8 mouse cellular contexts compared by ENCODE assay signal in genomic region chr5:105731173-105731626, GRCm38 (mm10). TPM values are rescaled to one million over a fixed set of nuclear protein-coding genes. Genes with fewer than 3 reads are reported as not detected.
DNase-seq lines count a peak whose midpoint lies in the region; ATAC-seq and TF ChIP-seq lines count a peak whose summit lies in the region.

No protein-coding gene starts in this region.

- peak overlapping the region; percentile 94 for H3K4me2 ChIP-seq in kidney, embryonic 14.5 days (replicated peaks; ENCODE audit: low read depth, low read length)

- TF ChIP-seq POLR2A in lung, adult 2 months (IDR thresholded peaks at IDR 0.05; ENCODE audit: borderline replicate concordance, extremely low read depth, low read depth, low read length), result no peak
- no peak for TF ChIP-seq POLR2A in small intestine, adult 2 months (IDR thresholded peaks at IDR 0.05; ENCODE audit: low read depth, low read length)

- peak overlapping the region; percentile 49 for H3K4me3 ChIP-seq in kidney, embryonic 14.5 days (ENCODE audit: low read length)
- H3K4me3 ChIP-seq in brown adipose tissue, adult 24 weeks (ENCODE audit: insufficient read depth, low read depth, low read length), result peak overlapping the region; percentile 68
- H3K4me3 ChIP-seq in lung, adult 2 months (replicated peaks; ENCODE audit: extremely low read depth, low read depth, low read length), result peak overlapping the region; percentile 14
- H3K4me3 ChIP-seq in small intestine, adult 2 months (ENCODE audit: low read depth, low read length), result peak overlapping the region; percentile 65

- peaks cover 17% of the 10 kb centered on the region for H3K4me1 ChIP-seq in kidney, embryonic 14.5 days (ENCODE audit: control insufficient read depth, insufficient read depth, low read length)
- H3K4me1 ChIP-seq in brown adipose tissue, adult 24 weeks (ENCODE audit: control insufficient read depth, insufficient read depth, insufficient read length, low read length), result peaks cover 19% of the 10 kb centered on the region
- peaks cover 11% of the 10 kb centered on the region for H3K4me1 ChIP-seq in lung, adult 2 months (ENCODE audit: control insufficient read depth, insufficient read depth, low read length)
- H3K4me1 ChIP-seq in small intestine, adult 2 months (ENCODE audit: control insufficient read depth, insufficient read depth, insufficient read length, low read length), result peaks cover 19% of the 10 kb centered on the region

- peaks cover 11% of the 10 kb centered on the region for H3K36me3 ChIP-seq in kidney, embryonic 14.5 days (ENCODE audit: control insufficient read depth, insufficient read depth, low read length)
- H3K36me3 ChIP-seq in small intestine, adult 2 months (ENCODE audit: control insufficient read depth, insufficient read depth, low read length), result peaks cover 10% of the 10 kb centered on the region

- no peak for ATAC-seq in kidney, embryonic 14.5 days (ENCODE audit: low FRiP score, low TSS enrichment)

- 26% methylated on average over 16 of the region's 16 CpGs for WGBS in kidney, embryonic 14.5 days
- 15% methylated on average over 16 of the region's 16 CpGs for WGBS in lung, adult 2 months
- whole genome bisulfite sequencing in small intestine, adult 2 months, result 14% methylated on average over 16 of the region's 16 CpGs

- H3K9ac ChIP-seq in kidney, embryonic 14.5 days (ENCODE audit: low read depth, low read length), result 0 out of 2 replicates have a peak overlapping the region, but pooled peaks have one; percentile 66

- intact Hi-C loops in heart, postnatal 10 days (cut with DNase I), result no loop called here

- TF ChIP-seq CTCF in lung, adult 2 months (IDR thresholded peaks at IDR 0.05; ENCODE audit: insufficient read depth, low read length), result no peak
- TF ChIP-seq CTCF in small intestine, adult 2 months (IDR thresholded peaks at IDR 0.05; ENCODE audit: extremely low read depth, insufficient read length, insufficient replicate concordance, low read depth, low read length), result no peak

- no peak overlapping the region for H3K27ac ChIP-seq in kidney, embryonic 14.5 days (ENCODE audit: low read depth, low read length)
- H3K27ac ChIP-seq in brown adipose tissue, adult 24 weeks (replicated peaks; ENCODE audit: low read depth, low read length), result peak overlapping the region; percentile 53
- 0 out of 2 replicates have a peak overlapping the region, but pooled peaks have one; percentile 21 for H3K27ac ChIP-seq in small intestine, adult 2 months (ENCODE audit: insufficient read depth, low read depth, low read length)

- H3K9me3 ChIP-seq in kidney, embryonic 14.5 days (ENCODE audit: control insufficient read depth, low read length), result no peaks in the 10 kb centered on the region

- H3K27me3 ChIP-seq in kidney, embryonic 14.5 days (ENCODE audit: control insufficient read depth, insufficient read depth, low read length), result no peaks in the 10 kb centered on the region
- no peaks in the 10 kb centered on the region for H3K27me3 ChIP-seq in small intestine, adult 2 months (ENCODE audit: control insufficient read depth, insufficient read depth, low read length)

- no peak for DNase-seq in kidney, adult 8-10 months
- peak; percentile 30 to 41 for DNase-seq in heart, postnatal 10 days
- DNase-seq in lung, adult 2 months, result peak; percentile 38
- DNase-seq in embryo, embryonic 11 days, result no peak
- no peak for DNase-seq in layer of hippocampus, postnatal 25 days (ENCODE audit: extremely low spot score in 1 of 2, low spot score in 1 of 2)

RNA-seq across cellular contexts. Expression of gene Lrrc8d, which starts 31.4 kb away (rescaled TPM):
- 22.7 and 42.1 TPM in 2 replicates for polyA plus RNA-seq in kidney, embryonic 14.5 days (2014; fragmentation: Nextera tagmentation; extraction: Ambion mirVana)
- 14.8 and 25.2 TPM in 2 replicates for polyA plus RNA-seq in brown adipose tissue, adult 24 weeks (2012; ENCODE audit: insufficient read depth, insufficient read length, missing spikeins)
- total RNA-seq in heart, postnatal 10 days (2021), result 10 to 100 TPM; 18.7 to 19.5 TPM
- 11.3 and 16.6 TPM in 2 replicates for polyA plus RNA-seq in lung, adult 2 months (2012; rRNA removed)
- 10.4 and 16.6 TPM in 2 replicates for polyA plus RNA-seq in small intestine, adult 2 months (2012; rRNA removed)
- 10 to 100 TPM; 47.9 to 57.7 TPM for total RNA-seq in layer of hippocampus, postnatal 25 days (2021)

Comparison
In these comparisons a context has a peak if more than half of its experiments do, and no peak if none do; other contexts are left out.
1. H3K4me3 ChIP-seq: peak in every context shown above with its lines; median percentile 68 in brown adipose tissue, adult 24 weeks; 65 in small intestine, adult 2 months; 49 in kidney, embryonic 14.5 days; 14 in lung, adult 2 months.
2. DNase-seq: peak in heart, postnatal 10 days (2 of 2) and lung, adult 2 months (single experiment); none in kidney, adult 8-10 months (0 of 2), embryo, embryonic 11 days (single experiment) and layer of hippocampus, postnatal 25 days (0 of 2).